In the genomic region with DNA sequence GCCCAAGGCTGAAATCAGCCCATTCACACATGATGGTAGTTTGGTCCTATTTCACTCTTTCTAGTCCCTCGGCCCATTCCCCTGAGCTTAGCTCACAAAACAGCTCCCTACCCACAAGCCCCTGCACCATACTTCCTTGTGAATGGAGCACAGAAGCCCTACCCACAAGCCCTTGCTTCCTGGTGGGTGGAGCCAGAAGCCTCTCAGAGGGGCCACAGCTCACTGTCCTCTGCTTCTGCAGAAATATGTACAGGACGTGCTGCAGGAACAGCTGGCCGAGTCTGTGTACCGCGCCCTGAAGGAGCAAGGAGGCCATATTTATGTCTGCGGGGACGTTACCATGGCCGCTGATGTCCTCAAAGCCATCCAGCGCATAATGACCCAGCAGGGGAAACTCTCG, we compare ENCODE assay signal across 29 mouse cellular contexts. TPM values are rescaled to one million over a fixed set of nuclear protein-coding genes. Genes with fewer than 3 reads are reported as not detected.
DNase-seq lines count a peak whose midpoint lies in the region; ATAC-seq and TF ChIP-seq lines count a peak whose summit lies in the region.
"Had no signal": no experiment of that assay in that cellular context is flagged by ENCODE, and none has a peak within 500 bp of the region (broad histone marks: within the 10 kb centered on the region; RNA-seq: fewer than 3 reads in every experiment).

No protein-coding gene starts in this region.

- no peaks in the 10 kb centered on the region; the same call in 1 of the 2 replicates for H3K79me2 ChIP-seq in MEL (ENCODE audit: control insufficient read depth, insufficient read depth, low read length, poor library complexity)

- H3K9me3 ChIP-seq in neural tube, embryonic 13.5 days = no peaks in the 10 kb centered on the region
- H3K9me3 ChIP-seq in ES-Bruce4 (replicated peaks; ENCODE audit: control insufficient read depth, insufficient read depth, low read length, poor library complexity, severe bottlenecking) (no peaks in the 10 kb centered on the region), MEL (replicated peaks; ENCODE audit: insufficient read depth, low read length) (no peaks in the 10 kb centered on the region)
- H3K9me3 ChIP-seq: heart, embryonic 12.5 days; kidney, embryonic 15.5 days; limb, embryonic 13.5 days; liver, embryonic 13.5 days; megakaryocyte, embryonic 14.5 days had no signal

- H3K4me3 ChIP-seq in neural tube, embryonic 13.5 days = no peak overlapping the region
- peak overlapping the region; percentile 74 for H3K4me3 ChIP-seq in ES-Bruce4 (ENCODE audit: low read depth, low read length)
- H3K4me3 ChIP-seq in MEL (ENCODE audit: control insufficient read depth in 1 of 2, insufficient read depth in 1 of 2, low read depth in 2 of 2, low read length in 2 of 2) = peak overlapping the region; percentile 36 to 37; a peak in 3 of 4 replicates
- H3K4me3 ChIP-seq in thymus, adult 2 months (ENCODE audit: control insufficient read depth, insufficient read depth, low read length) = no peak overlapping the region
- H3K4me3 ChIP-seq: erythroblast, embryonic 14.5 days; heart, adult 2 months; heart, embryonic 12.5 days; kidney, embryonic 15.5 days; limb, embryonic 13.5 days; liver, embryonic 13.5 days; megakaryocyte, embryonic 14.5 days had no signal

- TF ChIP-seq POLR2A in ES-Bruce4 (IDR thresholded peaks at IDR 0.05; ENCODE audit: insufficient read depth, low read length) (peak; percentile 82), MEL (IDR thresholded peaks at IDR 0.05; ENCODE audit: control insufficient read depth in 1 of 2, insufficient read depth in 1 of 2, low read depth in 1 of 2, low read length in 2 of 2, poor library complexity in 1 of 2) (peak in 1 of 2 experiments; percentile 28; a peak in 1 of 4 replicates)
- TF ChIP-seq POLR2A in thymus, adult 2 months (IDR thresholded peaks at IDR 0.05; ENCODE audit: control insufficient read depth, extremely low read depth, insufficient read depth, low read length, poor library complexity) = no peak

- peak overlapping the region; percentile 13; the same call in 1 of the 2 replicates for H3K4me2 ChIP-seq in neural tube, embryonic 13.5 days
- H3K4me2 ChIP-seq: heart, embryonic 12.5 days; hindbrain, embryonic 14.5 days; kidney, embryonic 15.5 days; limb, embryonic 13.5 days; liver, embryonic 13.5 days had no signal

- no peak for TF ChIP-seq RAD21 in MEL (IDR thresholded peaks at IDR 0.05; ENCODE audit: low read depth, low read length)

- no peaks in the 10 kb centered on the region for H3K36me3 ChIP-seq in neural tube, embryonic 13.5 days
- H3K36me3 ChIP-seq in ES-Bruce4 (ENCODE audit: control insufficient read depth, insufficient read depth, low read length, poor library complexity, severe bottlenecking) = no peaks in the 10 kb centered on the region
- H3K36me3 ChIP-seq in MEL (ENCODE audit: control insufficient read depth in 1 of 2, insufficient read depth in 2 of 2, low read length in 2 of 2) = no peaks in the 10 kb centered on the region
- no peaks in the 10 kb centered on the region for H3K36me3 ChIP-seq in thymus, adult 2 months (ENCODE audit: control insufficient read depth, insufficient read depth, low read length)
- H3K36me3 ChIP-seq: heart, embryonic 12.5 days; kidney, embryonic 15.5 days; limb, embryonic 13.5 days; liver, embryonic 13.5 days had no signal

- TF ChIP-seq CTCF in ES-Bruce4 (IDR thresholded peaks at IDR 0.05; ENCODE audit: low read depth, low read length) = no peak
- no peak for TF ChIP-seq CTCF in MEL (IDR thresholded peaks at IDR 0.05 in 2 of 3, conservative IDR thresholded peaks at IDR 0.05 in 1 of 3; ENCODE audit: control insufficient read depth in 1 of 3, insufficient read depth in 1 of 3, low read depth in 2 of 3, low read length in 3 of 3, poor library complexity in 1 of 3, severe bottlenecking in 1 of 3)
- TF ChIP-seq CTCF in thymus, adult 2 months (IDR thresholded peaks at IDR 0.05; ENCODE audit: borderline replicate concordance, control insufficient read depth, extremely low read depth, insufficient read depth, low read length, poor library complexity) = no peak

- DNase-seq in neural tube, embryonic 10.5 days (ENCODE audit: extremely low spot score, low spot score) = no peak
- DNase-seq in MEL (ENCODE audit: low read depth, low spot score) = peak; percentile 41
- DNase-seq in testis, postnatal 14 days (ENCODE audit: low spot score) = peak; percentile 29
- DNase-seq in layer of hippocampus, adult 9-10 months (ENCODE audit: low spot score) = no peak
- DNase-seq in thymus, adult 2 months = no peak
- DNase-seq: adrenal gland, postnatal 25 days; B cell, adult 2 months; cerebellum, adult 18-20 months; cerebellum, postnatal 10 days; heart, adult 2 months; heart, postnatal 4 days; kidney, adult 18-20 months; kidney, postnatal 25 days; liver, embryonic 13.5 days; lung, adult 18-20 months; lung, postnatal 4 days; midbrain, embryonic 14.5 days; right cerebral cortex, adult 18-20 months; spleen, adult 18-20 months had no signal

- TF ChIP-seq EP300 in ES-Bruce4 (IDR thresholded peaks at IDR 0.05; ENCODE audit: insufficient read depth, low read depth, low read length) (no peak), MEL (IDR thresholded peaks at IDR 0.05; ENCODE audit: low read depth in 1 of 2, low read length in 2 of 2) (no peak)

- no peak overlapping the region for H3K9ac ChIP-seq in neural tube, embryonic 13.5 days
- H3K9ac ChIP-seq in ES-Bruce4 (ENCODE audit: low read depth, poor library complexity, severe bottlenecking) = no peak overlapping the region
- no peak overlapping the region for H3K9ac ChIP-seq in MEL (ENCODE audit: control insufficient read depth, low read depth, low read length, poor library complexity, severe bottlenecking)
- H3K9ac ChIP-seq: heart, embryonic 12.5 days; hindbrain, embryonic 14.5 days; kidney, embryonic 15.5 days; limb, embryonic 13.5 days; liver, embryonic 13.5 days had no signal

- 0 out of 2 replicates have a peak overlapping the region, but pooled peaks have one; percentile 19 for H3K27ac ChIP-seq in neural tube, embryonic 13.5 days (replicated peaks)
- H3K27ac ChIP-seq in ES-Bruce4 (ENCODE audit: insufficient read depth, low read length) (no peak overlapping the region), MEL (ENCODE audit: control insufficient read depth, low read depth, low read length) (no peak overlapping the region)
- H3K27ac ChIP-seq in thymus, adult 2 months (ENCODE audit: control insufficient read depth, insufficient read depth, low read length) = no peak overlapping the region
- H3K27ac ChIP-seq: heart, adult 2 months; hindbrain, embryonic 14.5 days; kidney, embryonic 15.5 days; limb, embryonic 13.5 days; liver, embryonic 13.5 days had no signal

- no peaks in the 10 kb centered on the region; the same call in 1 of the 2 replicates for H3K27me3 ChIP-seq in neural tube, embryonic 13.5 days
- H3K27me3 ChIP-seq in ES-Bruce4 (ENCODE audit: control insufficient read depth, insufficient read depth, low read length, poor library complexity, severe bottlenecking) (no peaks in the 10 kb centered on the region), MEL (ENCODE audit: control insufficient read depth in 1 of 2, insufficient read depth in 2 of 2, low read length in 2 of 2) (no peaks in the 10 kb centered on the region)
- H3K27me3 ChIP-seq in thymus, adult 2 months (ENCODE audit: control insufficient read depth, insufficient read depth, low read length) = no peaks in the 10 kb centered on the region
- H3K27me3 ChIP-seq: heart, embryonic 12.5 days; limb, embryonic 13.5 days; liver, embryonic 13.5 days had no signal

- WGBS in neural tube, embryonic 13.5 days = 56% methylated on average over 10 of the region's 10 CpGs
- 94% methylated on average over 10 of the region's 10 CpGs for WGBS in thymus, adult 2 months

- no peaks in the 10 kb centered on the region for H3K4me1 ChIP-seq in neural tube, embryonic 13.5 days (replicated peaks)
- H3K4me1 ChIP-seq in ES-Bruce4 (ENCODE audit: control insufficient read depth, insufficient read depth, low read length) (no peaks in the 10 kb centered on the region), MEL (ENCODE audit: control insufficient read depth in 1 of 2, insufficient read depth in 2 of 2, low read length in 2 of 2) (no peaks in the 10 kb centered on the region)
- H3K4me1 ChIP-seq in thymus, adult 2 months (replicated peaks; ENCODE audit: control insufficient read depth, insufficient read depth, low read length) = peaks cover 14% of the 10 kb centered on the region
- H3K4me1 ChIP-seq: heart, embryonic 12.5 days; kidney, embryonic 15.5 days; limb, embryonic 13.5 days; liver, embryonic 13.5 days had no signal

- no peak for ATAC-seq in neural tube, embryonic 13.5 days (ENCODE audit: low read depth)
- ATAC-seq: forebrain, embryonic 16.5 days; lung, postnatal 0 days had no signal

TF ChIP-seq in MEL, 35 proteins besides CTCF, POLR2A, EP300 and RAD21:
- TF ChIP-seq MYB (IDR thresholded peaks at IDR 0.05; ENCODE audit: low read depth, low read length) (no peak), RCOR1 (IDR thresholded peaks at IDR 0.05; ENCODE audit: low read depth, low read length) (no peak), TCF12 (IDR thresholded peaks at IDR 0.05; ENCODE audit: low read depth, low read length) (no peak), SMC3 (IDR thresholded peaks at IDR 0.05; ENCODE audit: low read depth, low read length) (no peak), MAX (IDR thresholded peaks at IDR 0.05; ENCODE audit: low read length) (no peak), TAL1 (IDR thresholded peaks at IDR 0.05; ENCODE audit: low read length) (no peak), CHD1 (IDR thresholded peaks at IDR 0.05; ENCODE audit: low read depth, low read length) (no peak), BHLHE40 (IDR thresholded peaks at IDR 0.05; ENCODE audit: borderline replicate concordance, low read depth, low read length) (no peak), ETS1 (IDR thresholded peaks at IDR 0.05; ENCODE audit: low read depth, low read length) (no peak)

RNA-seq across cellular contexts. Expression of gene Fbxo21, which starts 27.1 kb away (rescaled TPM):
- polyA plus RNA-seq in neural tube, embryonic 13.5 days (2015; fragmentation: Nextera tagmentation; extraction: Ambion mirVana) = 133 and 139 TPM in 2 replicates
- polyA plus RNA-seq in ES-Bruce4 (2011; ENCODE audit: insufficient read depth, insufficient read length, low read depth, missing spikeins) (54.6 and 60.1 TPM in 2 replicates), MEL (2012; ENCODE audit: insufficient read depth in 1 of 2, insufficient read length in 2 of 2, low read depth in 1 of 2, low replicate concordance in 2 of 2, missing spikeins in 1 of 2) (10 to 100 TPM in 1 of 2 experiments, not detected in 1; 20.5 TPM)
- total RNA-seq in MEL (2012; rRNA removed) = 9.1 and 10.4 TPM in 2 replicates
- polyA plus RNA-seq in thymus, adult 2 months (2012; rRNA removed) = 43.3 and 49.7 TPM in 2 replicates

Comparison
In these comparisons a context has a peak if more than half of its experiments do, and no peak if none do; other contexts are left out.
1. H3K4me3 ChIP-seq: peak in ES-Bruce4 (single experiment) and MEL (2 of 2); none in neural tube, embryonic 13.5 days (single experiment) and thymus, adult 2 months (single experiment).
2. DNase-seq: peak in MEL (single experiment) and testis, postnatal 14 days (single experiment); none in neural tube, embryonic 10.5 days (single experiment), layer of hippocampus, adult 9-10 months (single experiment) and thymus, adult 2 months (single experiment).